Mouse (Mus musculus): ENCODE data around the gene Gpc1.

The Gpc1 gene

GRCm38 (mm10) chr1:92833987-92834706, 2.7 kb downstream of the Gpc1 start:
- DNase-seq (ENCODE audit: low spot score), result peak; percentile 91

- no peak for DNase-seq (ENCODE audit: low spot score)
Measured at GRCm38 (mm10) chr1:92837931-92838833, 6.7 kb downstream of the Gpc1 start.

GRCm38 (mm10) chr1:92839211-92839610, 7.8 kb downstream of the Gpc1 start:
- no peak for DNase-seq (ENCODE audit: low spot score)

- DNase-seq (ENCODE audit: low spot score), result no peak
Measured at GRCm38 (mm10) chr1:92840231-92840890, 8.9 kb downstream of the Gpc1 start.

- no peak for DNase-seq (ENCODE audit: low spot score)
Measured at GRCm38 (mm10) chr1:92841427-92841826, 10.0 kb downstream of the Gpc1 start.

- DNase-seq (ENCODE audit: low spot score), result no peak
Measured at GRCm38 (mm10) chr1:92845889-92846288, 14.4 kb downstream of the Gpc1 start.

GRCm38 (mm10) chr1:92847873-92848839, 16.7 kb downstream of the Gpc1 start:
- no peak for DNase-seq (ENCODE audit: low spot score)

GRCm38 (mm10) chr1:92849491-92849890, 18.0 kb downstream of the Gpc1 start:
- no peak for DNase-seq (ENCODE audit: low spot score)

GRCm38 (mm10) chr1:92849938-92850574, 18.6 kb downstream of the Gpc1 start:
- DNase-seq (ENCODE audit: low spot score), result no peak

GRCm38 (mm10) chr1:92852450-92852849, 21.0 kb downstream of the Gpc1 start:
- no peak for DNase-seq (ENCODE audit: low spot score)

- no peak for DNase-seq (ENCODE audit: low spot score)
Measured at GRCm38 (mm10) chr1:92861503-92861902, 30.1 kb downstream of the Gpc1 start.

GRCm38 (mm10) chr1:92863268-92863667, 31.8 kb downstream of the Gpc1 start:
- DNase-seq (ENCODE audit: low spot score), result no peak

GRCm38 (mm10) chr1:92866170-92866569, 34.7 kb downstream of the Gpc1 start:
- no peak for DNase-seq (ENCODE audit: low spot score)

- no peak for DNase-seq (ENCODE audit: low spot score)
Measured at GRCm38 (mm10) chr1:92869985-92870384, 38.5 kb downstream of the Gpc1 start.

- DNase-seq (ENCODE audit: low spot score), result no peak
Measured at GRCm38 (mm10) chr1:92872666-92873065, 41.2 kb downstream of the Gpc1 start.

- no peak for DNase-seq (ENCODE audit: low spot score)
Measured at GRCm38 (mm10) chr1:92874011-92874410, 42.6 kb downstream of the Gpc1 start.

GRCm38 (mm10) chr1:92875360-92876111, 44.1 kb downstream of the Gpc1 start:
- no peak for DNase-seq (ENCODE audit: low spot score)

- no peak for DNase-seq (ENCODE audit: low spot score)
Measured at GRCm38 (mm10) chr1:92877431-92877978, 46.1 kb downstream of the Gpc1 start.

GRCm38 (mm10) chr1:92878066-92878741, 46.8 kb downstream of the Gpc1 start:
- DNase-seq (ENCODE audit: low spot score), result no peak

Measured in layer of hippocampus, adult 11-12 months (tissue).